Comparison of ENCODE assay signal across 9 mouse cellular contexts in the genomic region with DNA sequence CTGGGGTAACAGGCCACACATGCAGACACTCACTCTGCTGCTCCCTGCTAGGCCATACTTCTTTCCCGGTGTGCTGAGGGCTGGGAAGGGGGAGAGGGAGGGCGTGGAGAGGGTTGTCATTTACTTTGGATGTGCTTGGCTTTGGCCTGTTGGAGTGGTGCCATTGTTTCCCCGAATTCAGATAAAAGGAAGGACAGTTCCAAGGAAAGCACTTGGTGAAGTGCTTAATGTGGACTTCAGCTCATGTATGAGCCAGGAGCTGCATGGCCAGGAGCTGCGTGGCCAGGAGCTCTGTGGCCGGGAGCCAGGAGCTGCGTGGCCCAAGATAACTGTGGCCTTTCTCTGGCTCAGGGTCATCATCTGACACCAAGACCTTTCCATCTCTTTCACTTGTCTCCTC. TPM values are rescaled to one million over a fixed set of nuclear protein-coding genes. Genes with fewer than 3 reads are reported as not detected.
DNase-seq lines count a peak whose midpoint lies in the region; ATAC-seq lines count a peak whose summit lies in the region.
"Had no signal": no experiment of that assay in that cellular context is flagged by ENCODE, and none has a peak within 500 bp of the region (broad histone marks: within the 10 kb centered on the region; RNA-seq: fewer than 3 reads in every experiment).

No protein-coding gene starts in this region.

- intact Hi-C loops in heart, postnatal 36 days (cut with DNase I) = no loop called here

- peak; percentile 72 for DNase-seq in ovary, postnatal 36 days (ENCODE audit: low spot score)
- no peak for DNase-seq in ovary, postnatal 14 days (ENCODE audit: low spot score)
- peak; percentile 68 for DNase-seq in heart, adult 8-10 months (ENCODE audit: low spot score)
- DNase-seq in heart, postnatal 36 days = peak; percentile 67 to 68
- no peak for DNase-seq in MN1 (ENCODE audit: low spot score)
- DNase-seq in right cerebral cortex, postnatal 14 days = no peak
- DNase-seq: cerebellum, adult 8-10 months; right cerebral cortex, adult 18-20 months had no signal

- no peak for ATAC-seq in megakaryocyte-erythroid progenitor cell, adult 5-6 weeks (replicated peaks; ENCODE audit: low FRiP score, low TSS enrichment, poor library complexity, severe bottlenecking)

RNA-seq across cellular contexts. Expression of gene Pex26, which starts 12.4 kb away (rescaled TPM):
- total RNA-seq in heart, adult 8-10 months (2022) = 1 to 10 TPM; 5.9 to 6.6 (median 6.3) TPM
- 1 to 10 TPM; 5.5 to 6.3 TPM for total RNA-seq in heart, postnatal 36 days (2021)
- 6.3 and 9.5 TPM in 2 replicates for total RNA-seq in megakaryocyte-erythroid progenitor cell, adult 5-6 weeks (2014; fragmentation: Nextera tagmentation)
- total RNA-seq in megakaryocyte-erythroid progenitor cell, adult 5-6 weeks (2017) = 6.2 and 7.1 TPM in 2 replicates

RNA-seq across cellular contexts. Expression of gene Tuba8, which starts 39.4 kb away (rescaled TPM):
- total RNA-seq in heart, adult 8-10 months (2022) = 100 to 1,000 TPM; 175 to 206 (median 179) TPM
- 100 to 1,000 TPM in 1 of 2 experiments, 10 to 100 TPM in 1; 94.4 to 144 TPM for total RNA-seq in heart, postnatal 36 days (2021)
- 2.5 and 3.6 TPM in 2 replicates for total RNA-seq in megakaryocyte-erythroid progenitor cell, adult 5-6 weeks (2014; fragmentation: Nextera tagmentation)
- total RNA-seq in megakaryocyte-erythroid progenitor cell, adult 5-6 weeks (2017) = 10.7 and 28.8 TPM in 2 replicates

RNA-seq across cellular contexts. Expression of gene Mical3, which starts 40.3 kb away (rescaled TPM):
- total RNA-seq in heart, adult 8-10 months (2022) = 100 to 1,000 TPM; 112 to 130 (median 120) TPM
- total RNA-seq in heart, postnatal 36 days (2021) = 100 to 1,000 TPM; 119 to 136 TPM
- total RNA-seq in megakaryocyte-erythroid progenitor cell, adult 5-6 weeks (2014; fragmentation: Nextera tagmentation) = 77.2 and 89.3 TPM in 2 replicates
- total RNA-seq in megakaryocyte-erythroid progenitor cell, adult 5-6 weeks (2017) = 23.6 and 26.4 TPM in 2 replicates

Comparison
In these comparisons a context has a peak if more than half of its experiments do, and no peak if none do; other contexts are left out.
1. DNase-seq: peak in ovary, postnatal 36 days (single experiment), heart, adult 8-10 months (single experiment) and heart, postnatal 36 days (2 of 2); none in ovary, postnatal 14 days (single experiment), MN1 (single experiment) and right cerebral cortex, postnatal 14 days (single experiment).